Mouse (Mus musculus) bone marrow, adult 2 months (tissue): Measurements from ENCODE around the gene Btbd16.

ENCODE experiments used
- CTCF ChIP-seq: fragments of 200-500 bp; IDR thresholded peaks from 2 replicates; pipeline ENCODE4 v1.5.1; 2011; ENCODE audit warnings: low read length, control low read depth; ENCODE audit not compliant: control insufficient read depth, insufficient read depth
- POLR2A ChIP-seq: fragments of 200-500 bp; IDR thresholded peaks from 2 replicates; pipeline ENCODE4 v1.6.1; 2011; ENCODE audit warnings: low read depth, mild to moderate bottlenecking, control low read depth, low read length, borderline replicate concordance; ENCODE audit not compliant: control insufficient read depth

DNA sequence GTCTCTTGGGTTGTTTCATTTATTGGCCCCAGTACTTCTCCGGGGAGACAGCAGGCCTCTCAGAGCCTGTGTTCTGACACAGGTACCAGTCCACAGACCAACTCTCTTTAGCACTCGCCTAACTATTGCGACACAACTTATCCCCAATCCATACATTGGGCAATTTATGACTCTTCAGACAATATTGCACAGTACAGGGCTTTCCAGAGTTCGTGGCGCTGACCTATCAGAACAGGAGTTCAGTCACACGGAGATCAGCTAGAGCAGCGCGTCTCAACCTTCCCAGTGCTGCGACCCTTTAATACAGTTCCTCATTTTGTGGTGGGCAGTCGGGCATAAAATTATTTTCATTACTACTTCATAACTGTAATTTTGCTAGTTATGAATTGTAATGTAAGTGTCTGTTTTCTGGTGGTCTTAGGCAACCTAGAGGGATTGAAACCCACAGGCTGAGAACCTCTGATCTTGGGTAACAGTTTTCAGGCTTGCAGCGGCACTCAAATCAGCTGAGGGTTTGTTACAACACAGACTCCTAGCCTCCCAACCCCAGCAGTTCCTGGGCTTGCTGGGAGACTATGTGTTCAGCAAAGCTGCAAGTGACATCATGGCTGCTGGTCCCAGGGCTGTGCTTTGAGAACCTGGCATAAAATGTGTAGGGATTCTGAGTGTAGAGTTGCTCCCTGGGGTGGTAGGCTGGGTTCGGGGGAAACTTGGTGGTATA is 65.7 kb downstream of the Btbd16 start:
- no peak for TF ChIP-seq CTCF
- no peak for TF ChIP-seq POLR2A
